Mouse (Mus musculus) splenic B cell, adult 2 months (primary cell): ENCODE data around the gene 1110032A03Rik.

ENCODE experiments used
- DNase-seq: peaks from one replicate; pipeline ENCODE4 v3.0.0-alpha.2; 2011; ENCODE audit warnings: low read depth, low spot score
- H3K27me3 ChIP-seq: 2 replicates; pipeline ENCODE4 v1.6.1; 2012; ENCODE audit warnings: mild to moderate bottlenecking, low read length, moderate library complexity, mixed read lengths; ENCODE audit not compliant: control insufficient read depth, poor library complexity, insufficient read depth, severe bottlenecking
- H3K36me3 ChIP-seq: 2 replicates; pipeline ENCODE4 v1.6.1; 2012; ENCODE audit warnings: mild to moderate bottlenecking, low read length, moderate library complexity, mixed read lengths; ENCODE audit not compliant: control insufficient read depth, poor library complexity, insufficient read depth, severe bottlenecking

The 1110032A03Rik gene

DNA sequence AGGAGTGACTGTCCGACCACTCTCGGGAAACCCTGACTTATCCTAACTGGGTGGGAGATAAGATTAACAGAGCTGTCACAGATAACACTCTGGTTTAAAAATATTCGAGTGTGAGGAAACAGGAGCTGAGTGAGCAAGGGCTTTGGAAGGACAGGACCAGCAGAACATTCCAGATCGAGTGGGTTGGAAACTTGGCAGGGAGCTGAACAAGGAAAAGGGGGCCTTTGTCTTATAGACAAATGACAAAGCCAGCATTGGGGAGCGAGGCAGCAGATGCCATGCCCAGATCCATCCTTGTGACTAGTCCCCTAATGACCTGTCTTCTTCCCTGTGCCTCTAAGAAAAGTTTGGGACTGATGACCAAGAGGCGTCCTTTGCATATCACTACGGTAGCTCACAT lies 21.4 kb downstream of the 1110032A03Rik start:
- DNase-seq = no peak
- no peaks in the 10 kb centered on the region for H3K36me3 ChIP-seq
- no peaks in the 10 kb centered on the region for H3K27me3 ChIP-seq

DNA sequence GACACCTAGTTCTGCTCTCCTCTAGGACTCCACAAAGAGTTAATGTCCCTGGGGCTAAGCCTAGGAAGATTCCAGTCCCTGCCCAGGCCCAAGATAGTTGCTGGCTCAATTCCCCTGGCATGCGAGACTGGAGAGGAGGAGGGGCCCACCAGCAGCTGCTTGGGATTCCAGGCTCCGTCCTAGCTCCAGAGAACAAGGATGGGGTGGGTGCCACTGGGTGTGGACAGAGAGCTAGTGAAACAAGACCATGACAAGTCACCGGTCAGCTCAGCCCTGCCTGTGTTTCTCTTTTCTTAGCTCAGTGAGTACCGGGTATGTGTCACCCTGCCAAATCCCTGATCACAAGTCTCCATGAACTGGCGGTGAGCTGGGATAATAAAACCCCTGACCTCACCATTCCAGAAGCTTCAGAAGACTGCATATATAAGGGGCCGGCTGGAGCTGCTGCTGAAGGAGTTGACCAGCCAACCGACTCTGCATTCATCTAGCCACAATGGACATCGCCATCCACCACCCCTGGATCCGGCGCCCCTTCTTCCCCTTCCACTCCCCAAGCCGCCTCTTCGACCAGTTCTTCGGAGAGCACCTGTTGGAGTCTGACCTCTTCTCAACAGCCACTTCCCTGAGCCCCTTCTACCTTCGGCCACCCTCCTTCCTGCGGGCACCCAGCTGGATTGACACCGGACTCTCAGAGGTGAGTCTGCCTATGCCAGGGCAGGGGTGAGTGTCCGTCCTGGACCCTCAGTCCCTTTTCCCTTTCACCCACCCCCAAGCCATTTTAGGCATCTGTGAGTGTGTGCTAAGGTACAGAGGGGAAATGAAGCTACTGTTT lies 22.3 kb downstream of the 1110032A03Rik start:
- Histone ChIP-seq H3K36me3 (no peaks in the 10 kb centered on the region), H3K27me3 (no peaks in the 10 kb centered on the region)
- no peak for DNase-seq

DNA sequence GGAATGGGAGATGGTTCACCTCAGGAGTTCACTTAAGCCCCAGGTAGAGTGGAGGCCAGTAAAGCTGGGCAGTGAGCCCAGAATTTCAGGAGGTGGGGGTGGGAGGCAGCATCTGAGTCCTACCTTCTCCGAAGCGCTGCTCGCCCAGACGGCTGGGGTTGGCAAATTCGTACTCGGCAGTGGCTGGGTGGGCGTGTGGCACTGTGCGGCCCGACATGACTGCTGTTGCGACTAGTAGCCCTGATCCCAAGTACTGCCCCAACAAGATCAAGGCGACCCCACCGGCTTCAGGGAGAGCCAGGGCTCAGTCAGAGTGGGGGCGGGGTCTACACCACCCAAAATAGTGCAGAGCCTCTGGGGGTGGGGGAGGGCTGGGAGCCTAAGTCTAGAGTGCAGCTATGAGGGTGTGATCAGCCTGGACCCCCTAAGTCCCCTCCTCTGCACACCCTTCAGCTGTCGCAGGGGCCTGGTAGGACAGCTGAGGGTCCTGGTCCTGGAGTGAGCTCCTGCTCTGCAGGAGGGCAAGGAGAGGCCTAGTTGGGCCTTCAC lies 23.2 kb downstream of the 1110032A03Rik start, which contains the start of gene Hspb2:
Hspb2 (minus strand) TSS at position 301 of the 549 bp plus-strand sequence.
- no peak for DNase-seq
- no peaks in the 10 kb centered on the region for H3K27me3 ChIP-seq
- H3K36me3 ChIP-seq = no peaks in the 10 kb centered on the region

- Histone ChIP-seq H3K27me3 (no peaks in the 10 kb centered on the region), H3K36me3 (no peaks in the 10 kb centered on the region)
- no peak for DNase-seq
Observed at GRCm38 (mm10) chr9:50751323-50751722, 24.0 kb downstream of the 1110032A03Rik start, which contains the start of gene Cryab. Gene Cryab (plus strand): TSS chr9:50751325.

DNA sequence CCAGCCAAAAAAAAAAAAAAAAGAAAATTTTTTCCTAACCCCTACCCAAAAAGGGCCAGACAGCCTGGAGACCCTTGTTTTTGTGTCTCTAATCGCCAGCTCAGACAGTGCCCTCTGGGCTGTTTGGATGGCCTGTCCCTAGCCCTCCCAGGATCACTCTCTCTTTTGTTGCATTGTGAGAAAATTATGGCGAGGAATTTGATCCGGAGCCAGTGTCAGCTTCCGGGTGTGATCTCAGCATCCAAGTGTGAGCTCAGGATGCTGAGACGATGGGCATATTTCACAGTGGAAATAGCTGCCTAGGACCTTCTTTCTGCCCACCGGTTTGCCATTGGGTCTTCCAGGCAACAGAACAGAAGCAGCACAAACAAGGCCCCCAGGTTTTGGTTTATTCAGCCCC lies 24.6 kb downstream of the 1110032A03Rik start:
- Histone ChIP-seq H3K27me3 (no peaks in the 10 kb centered on the region), H3K36me3 (no peaks in the 10 kb centered on the region)
- DNase-seq = no peak

DNA sequence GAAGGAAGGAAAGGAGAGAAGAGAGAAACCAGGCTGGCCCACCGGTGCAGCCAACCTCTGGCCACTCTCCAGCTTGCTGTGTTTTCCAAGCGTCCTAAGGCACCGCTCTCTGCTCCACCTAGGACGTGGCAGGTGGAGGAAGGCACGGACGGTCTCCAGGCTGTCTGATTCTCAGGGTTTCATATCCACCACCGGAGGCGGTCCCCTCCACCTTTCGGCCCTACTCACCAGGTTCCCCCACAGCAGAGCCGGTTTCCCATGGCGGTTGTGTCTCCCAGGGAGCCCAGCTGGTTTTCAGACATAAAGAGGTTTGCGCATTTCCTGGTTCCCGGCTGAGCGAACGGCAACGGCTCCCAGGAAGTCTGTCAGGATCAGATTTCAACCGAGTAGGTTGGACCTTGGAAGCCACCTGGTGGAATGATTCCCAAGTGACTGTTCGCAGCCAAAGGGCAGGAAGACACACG lies 29.1 kb downstream of the 1110032A03Rik start, which contains the start of gene 2310030G06Rik:
2310030G06Rik (minus strand) TSS at position 323 of the 464 bp plus-strand sequence.
- no peaks in the 10 kb centered on the region for H3K36me3 ChIP-seq
- DNase-seq = no peak
- H3K27me3 ChIP-seq = no peaks in the 10 kb centered on the region; the same call in 1 of the 2 replicates

- Histone ChIP-seq H3K36me3 (no peaks in the 10 kb centered on the region), H3K27me3 (no peaks in the 10 kb centered on the region; the same call in 1 of the 2 replicates)
- no peak for DNase-seq
Observed at GRCm38 (mm10) chr9:50745806-50746205, 29.5 kb downstream of the 1110032A03Rik start.

GRCm38 (mm10) chr9:50742744-50743143 lies 32.6 kb downstream of the 1110032A03Rik start:
- no peak for DNase-seq
- Histone ChIP-seq H3K27me3 (no peaks in the 10 kb centered on the region; the same call in 1 of the 2 replicates), H3K36me3 (no peaks in the 10 kb centered on the region)

DNA sequence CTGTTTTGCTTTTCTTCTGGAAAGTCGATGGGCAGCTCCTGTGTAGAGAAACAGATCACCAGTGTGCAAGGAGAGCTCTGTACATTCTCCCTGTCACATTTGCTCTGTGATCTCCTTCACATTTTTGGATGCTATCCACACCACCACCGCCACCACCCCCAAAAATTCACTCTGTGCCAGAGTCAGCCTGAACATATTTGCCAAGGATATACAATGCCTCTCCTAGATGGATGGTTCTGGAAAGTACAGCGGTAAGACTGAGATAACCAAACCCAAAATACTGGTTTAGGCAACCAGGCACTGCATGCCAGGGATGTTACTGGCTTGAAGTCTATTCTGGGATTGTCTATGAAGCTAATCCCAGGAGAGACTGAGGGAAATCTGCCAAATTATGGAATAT lies 33.1 kb downstream of the 1110032A03Rik start:
- Histone ChIP-seq H3K27me3 (no peaks in the 10 kb centered on the region; the same call in 1 of the 2 replicates), H3K36me3 (no peaks in the 10 kb centered on the region)
- DNase-seq = no peak

- no peaks in the 10 kb centered on the region; the same call in 1 of the 2 replicates for H3K27me3 ChIP-seq
- no peaks in the 10 kb centered on the region for H3K36me3 ChIP-seq
- no peak for DNase-seq
Observed at GRCm38 (mm10) chr9:50740867-50741784, 34.2 kb downstream of the 1110032A03Rik start.

GRCm38 (mm10) chr9:50738914-50739870 lies 36.1 kb downstream of the 1110032A03Rik start, which contains the start of gene Dixdc1:
Gene Dixdc1 (minus strand): TSS chr9:50739517.
- Histone ChIP-seq H3K27me3 (no peaks in the 10 kb centered on the region; the same call in 1 of the 2 replicates), H3K36me3 (no peaks in the 10 kb centered on the region)
- peak; percentile 77 for DNase-seq

GRCm38 (mm10) chr9:50734989-50735388 lies 40.3 kb downstream of the 1110032A03Rik start:
- no peaks in the 10 kb centered on the region; the same call in 1 of the 2 replicates for H3K27me3 ChIP-seq
- DNase-seq = peak; percentile 63
- H3K36me3 ChIP-seq = no peaks in the 10 kb centered on the region

- no peaks in the 10 kb centered on the region; the same call in 1 of the 2 replicates for H3K27me3 ChIP-seq
- no peak for DNase-seq
- H3K36me3 ChIP-seq = no peaks in the 10 kb centered on the region
Observed at GRCm38 (mm10) chr9:50732560-50732959, 42.8 kb downstream of the 1110032A03Rik start.
